Mouse (Mus musculus) kidney, adult 2 months (tissue): ENCODE results near the gene 9430097D07Rik.

Experiments used
- CTCF ChIP-seq: fragments of 200-500 bp; conservative IDR thresholded peaks from 2 replicates; pipeline ENCODE4 v1.5.1; 2011; ENCODE audit warnings: low read depth, mild to moderate bottlenecking, control low read depth, low read length, moderate library complexity, mixed read lengths; ENCODE audit not compliant: insufficient read depth, insufficient read length
- POLR2A ChIP-seq: fragments of 200-500 bp; IDR thresholded peaks from one replicate; pipeline ENCODE4 v1.6.1; 2011; ENCODE audit warnings: low read depth, low read length, control low read depth

GRCm38 (mm10) chr2:32585149-32585714 lies 9.7 kb upstream of the 9430097D07Rik start:
- TF ChIP-seq CTCF (no peak), POLR2A (no peak)
